8 mouse cellular contexts compared by ENCODE assay signal in genomic region chr7:140036281-140037170, GRCm38 (mm10). TPM values are rescaled to one million over a fixed set of nuclear protein-coding genes. Genes with fewer than 3 reads are reported as not detected.
DNase-seq lines count a peak whose midpoint lies in the region; ATAC-seq lines count a peak whose summit lies in the region.

Zfp511 (plus strand) TSS chr7:140036391.
Tubgcp2 (minus strand) TSS chr7:140036669.

- no peaks in the 10 kb centered on the region for H3K9me3 ChIP-seq in heart, embryonic 14.5 days (ENCODE audit: control insufficient read depth, low read length)
- H3K9me3 ChIP-seq in liver, embryonic 13.5 days (replicated peaks): no peaks in the 10 kb centered on the region
- H3K9me3 ChIP-seq in stomach, embryonic 16.5 days (replicated peaks; ENCODE audit: control insufficient read depth, low read length): no peaks in the 10 kb centered on the region

- DNase-seq in c-Kit-negative CD71-positive TER-119-positive erythroid progenitor cells, embryonic 14.5 days (ENCODE audit: low read depth, low spot score): peak; percentile 88
- DNase-seq in fibroblast of lung, adult 2 months (ENCODE audit: low read depth): peak; percentile 81
- peak; percentile 98 for DNase-seq in kidney, postnatal 14 days
- DNase-seq in liver, embryonic 13.5 days: peak; percentile 95
- DNase-seq in neural tube, embryonic 10.5 days (ENCODE audit: extremely low spot score, low spot score): peak; percentile 97

- peak; percentile 89 for ATAC-seq in CD4-positive, CD25-positive, alpha-beta regulatory T cell, adult 4 months
- peak; percentile 96 for ATAC-seq in heart, embryonic 14.5 days (ENCODE audit: insufficient number of reproducible peaks, insufficient read depth, low FRiP score, low read depth)
- ATAC-seq in liver, embryonic 13.5 days (ENCODE audit: low read depth): peak; percentile 98
- ATAC-seq in stomach, embryonic 16.5 days (ENCODE audit: insufficient read depth, low FRiP score): peak; percentile 98

- WGBS in heart, embryonic 14.5 days: 1% methylated on average over 69 of the region's 69 CpGs
- WGBS in liver, embryonic 13.5 days (ENCODE audit: insufficient replicate concordance): 2% methylated on average over 69 of the region's 69 CpGs
- under 1% methylated on average over 69 of the region's 69 CpGs for WGBS in stomach, embryonic 16.5 days

- H3K27me3 ChIP-seq in heart, embryonic 14.5 days (ENCODE audit: control insufficient read depth, insufficient read depth, low read length): no peaks in the 10 kb centered on the region
- H3K27me3 ChIP-seq in liver, embryonic 13.5 days: no peaks in the 10 kb centered on the region
- H3K27me3 ChIP-seq in stomach, embryonic 16.5 days (ENCODE audit: control insufficient read depth, insufficient read depth, low read length): no peaks in the 10 kb centered on the region

- peak within 1 kb of the TSS; percentile 84 for H3K4me2 ChIP-seq in heart, embryonic 14.5 days (ENCODE audit: low read length)
- peak within 1 kb of the TSS; percentile 92 for H3K4me2 ChIP-seq in liver, embryonic 13.5 days
- H3K4me2 ChIP-seq in stomach, embryonic 16.5 days (ENCODE audit: low read depth, low read length): peak within 1 kb of the TSS; percentile 97

- peak within 1 kb of the TSS; percentile 90 for H3K9ac ChIP-seq in heart, embryonic 14.5 days (ENCODE audit: low read length)
- peak within 1 kb of the TSS; percentile 93 for H3K9ac ChIP-seq in liver, embryonic 13.5 days
- H3K9ac ChIP-seq in stomach, embryonic 16.5 days (ENCODE audit: low read length): peak within 1 kb of the TSS; percentile 93

- peaks cover 3 to 11% of the 10 kb centered on the region in 2 experiments for H3K4me1 ChIP-seq in heart, embryonic 14.5 days (ENCODE audit: control insufficient read depth in 2 of 2, insufficient read depth in 2 of 2, low read length in 2 of 2)
- H3K4me1 ChIP-seq in liver, embryonic 13.5 days (replicated peaks): peaks cover 29% of the 10 kb centered on the region
- H3K4me1 ChIP-seq in stomach, embryonic 16.5 days (ENCODE audit: control insufficient read depth, insufficient read depth, low read length): peaks cover 18% of the 10 kb centered on the region

- H3K4me3 ChIP-seq in heart, embryonic 14.5 days (ENCODE audit: control insufficient read depth in 1 of 2, insufficient read depth in 1 of 2, low read depth in 1 of 2, low read length in 2 of 2): peak within 1 kb of the TSS; percentile 59 to 79
- peak within 1 kb of the TSS; percentile 90 for H3K4me3 ChIP-seq in liver, embryonic 13.5 days (replicated peaks)
- H3K4me3 ChIP-seq in stomach, embryonic 16.5 days (replicated peaks; ENCODE audit: low read length): peak within 1 kb of the TSS; percentile 88

- H3K27ac ChIP-seq in heart, embryonic 14.5 days (replicated peaks in 1 of 2; ENCODE audit: control insufficient read depth in 1 of 2, insufficient read depth in 1 of 2, low read depth in 2 of 2, low read length in 2 of 2): peak within 1 kb of the TSS; percentile 62 to 89
- peak within 1 kb of the TSS; percentile 83 for H3K27ac ChIP-seq in liver, embryonic 13.5 days
- H3K27ac ChIP-seq in stomach, embryonic 16.5 days (ENCODE audit: low read length): peak within 1 kb of the TSS; percentile 87

- H3K36me3 ChIP-seq in heart, embryonic 14.5 days (ENCODE audit: control insufficient read depth, insufficient read depth, low read length): peaks cover 45% of the 10 kb centered on the region
- peaks cover 52% of the 10 kb centered on the region for H3K36me3 ChIP-seq in liver, embryonic 13.5 days
- H3K36me3 ChIP-seq in stomach, embryonic 16.5 days (ENCODE audit: control insufficient read depth, insufficient read depth, low read length): peaks cover 6% of the 10 kb centered on the region; the same call in 1 of the 2 replicates

RNA-seq across cellular contexts. Expression of gene Zfp511, which starts in this region (rescaled TPM):
- polyA plus RNA-seq in CD4-positive, CD25-positive, alpha-beta regulatory T cell, adult 4 months (2017; shearing (Covaris generic)): 10 to 100 TPM; 28.8 to 33.0 TPM
- polyA plus RNA-seq in heart, embryonic 14.5 days (2014; fragmentation: Nextera tagmentation; extraction: Ambion mirVana): 33.7 and 34.6 TPM in 2 replicates
- polyA plus RNA-seq in liver, embryonic 13.5 days (2015; fragmentation: Nextera tagmentation; extraction: Ambion mirVana): 22.9 and 23.6 TPM in 2 replicates
- polyA plus RNA-seq in stomach, embryonic 16.5 days (2015; fragmentation: Nextera tagmentation; extraction: Ambion mirVana): 34.1 and 35.0 TPM in 2 replicates

RNA-seq across cellular contexts. Expression of gene Tubgcp2, which starts in this region (rescaled TPM):
- polyA plus RNA-seq in CD4-positive, CD25-positive, alpha-beta regulatory T cell, adult 4 months (2017; shearing (Covaris generic)): 10 to 100 TPM; 29.2 to 52.0 TPM
- 32.8 and 34.2 TPM in 2 replicates for polyA plus RNA-seq in heart, embryonic 14.5 days (2014; fragmentation: Nextera tagmentation; extraction: Ambion mirVana)
- polyA plus RNA-seq in liver, embryonic 13.5 days (2015; fragmentation: Nextera tagmentation; extraction: Ambion mirVana): 28.8 and 31.3 TPM in 2 replicates
- 40.5 and 42.3 TPM in 2 replicates for polyA plus RNA-seq in stomach, embryonic 16.5 days (2015; fragmentation: Nextera tagmentation; extraction: Ambion mirVana)

Comparison
In these comparisons a context has a peak if more than half of its experiments do, and no peak if none do; other contexts are left out.
1. Peak in every context shown above with its lines: DNase-seq, ATAC-seq, H3K4me3 ChIP-seq and H3K27ac ChIP-seq.